Mouse (Mus musculus) left cerebral cortex, postnatal 4 days (tissue): ENCODE data around the gene Pou2f1. TPM values are rescaled to one million over a fixed set of nuclear protein-coding genes. Genes with fewer than 3 reads are reported as not detected.
"Not testable (repeated sequence)": the region's sequence is repeated elsewhere in the genome, so short reads cannot be mapped to it uniquely, and the experiment has no call there.

Experiments used
- DNase-seq: peaks from one replicate; pipeline ENCODE4 v3.0.0-alpha.2; 2022
- intact Hi-C: fragments of 180-260 bp; cut with DNase I; formaldehyde crosslinking; loops from one replicate; pipeline ENCODE4 v1.15.1; 2025
- total RNA-seq, 2 experiments: library from RNA; stranded (reverse); gene quantifications; 2 replicates each; pipeline ENCODE4 v1.2.3; 2021

The Pou2f1 gene
- total RNA-seq, 2 experiments from 2014 or later: 27.6 to 29.4 TPM

DNA sequence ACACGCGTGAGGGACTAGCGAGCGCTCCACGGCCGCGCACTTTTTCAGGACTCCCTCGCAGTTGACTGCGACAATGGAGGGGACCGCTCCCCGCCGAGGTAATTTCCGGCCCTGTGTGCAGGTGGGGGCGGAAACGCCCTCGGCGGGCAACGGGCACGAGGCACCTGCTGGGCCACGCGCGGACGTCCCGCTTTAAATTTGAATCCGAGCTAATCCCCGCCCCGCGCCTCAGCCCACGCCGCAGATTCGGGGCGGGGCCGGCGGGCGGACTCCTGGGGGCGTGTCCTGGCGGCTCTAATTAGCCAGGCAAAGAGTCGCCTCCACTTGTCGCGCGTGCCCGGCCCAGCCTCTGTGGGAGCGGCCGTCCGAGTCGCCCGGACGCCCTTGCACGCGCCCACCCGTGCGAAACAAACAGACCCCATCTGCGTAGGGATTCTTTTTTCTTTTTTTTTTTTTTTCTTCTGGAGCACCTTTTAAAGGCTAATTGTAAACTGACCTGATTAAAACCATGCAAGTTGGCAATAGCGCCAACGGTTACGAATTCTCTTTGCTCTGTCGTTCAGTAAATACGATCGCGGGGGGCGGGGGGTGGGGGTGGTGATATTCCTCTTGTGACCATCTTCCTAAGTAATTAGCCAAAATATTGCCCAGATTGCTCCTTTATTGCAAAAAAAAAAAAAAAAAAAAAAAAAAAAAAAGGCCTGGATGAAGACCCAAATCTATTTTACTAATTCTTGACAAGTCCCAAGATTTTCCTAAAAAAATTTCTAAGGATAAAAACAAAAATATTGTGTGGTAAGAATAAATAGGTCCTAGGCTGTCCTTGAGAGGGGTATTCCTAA is 924 bp upstream of the Pou2f1 start:
- DNase-seq: peak; percentile 97
- intact Hi-C loops: loop anchor here (5.0 kb wide), 2 partner anchors 149 to 226 kb away; no protein-coding TSS in a partner anchor

GRCm38 (mm10) chr1:166001904-166002489 is 481 bp downstream of the Pou2f1 start:
- peak; percentile 57 for DNase-seq
- intact Hi-C loops: loop anchor here (5.0 kb wide), 2 partner anchors 150 to 225 kb away; no protein-coding TSS in a partner anchor

DNA sequence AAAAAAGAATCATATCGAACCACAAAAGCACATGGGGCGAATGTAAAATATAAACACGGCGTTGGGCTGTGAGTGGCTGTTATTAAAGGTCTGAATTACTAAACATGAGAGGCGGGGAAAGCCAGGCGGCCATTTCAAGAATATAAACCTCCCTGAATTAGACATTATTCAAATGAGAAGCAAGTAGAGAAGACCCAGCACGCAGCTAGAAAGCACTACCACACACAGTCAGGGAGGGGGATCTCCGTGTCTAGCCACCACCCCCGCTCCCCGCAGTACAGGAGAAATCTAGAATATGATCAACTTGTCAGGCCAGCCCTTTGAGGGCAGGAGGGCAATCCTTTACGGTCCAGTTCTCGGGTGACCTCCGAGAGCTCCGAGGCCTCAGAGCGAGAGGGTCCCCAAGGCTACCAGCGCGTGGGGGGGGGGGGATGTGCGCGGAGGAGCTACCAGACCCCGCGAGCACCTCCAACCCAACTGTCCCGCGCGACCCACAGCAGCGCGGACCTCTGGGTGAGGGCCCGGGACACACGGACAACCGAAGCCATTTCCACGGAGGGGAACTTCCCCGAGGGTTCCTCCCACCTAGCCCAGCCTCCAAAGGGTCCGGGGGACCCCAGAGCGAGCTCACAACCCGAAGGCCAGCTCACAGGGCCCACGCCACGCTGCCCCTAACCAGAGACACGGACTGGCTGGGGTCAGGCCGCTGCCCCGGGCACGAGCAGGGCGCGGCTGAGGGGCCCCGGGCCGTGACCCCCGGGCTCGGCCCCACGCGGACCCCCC is 1.2 kb downstream of the Pou2f1 start:
- DNase-seq: peak; percentile 51
- intact Hi-C loops: loop anchor here (5.0 kb wide), 2 partner anchors 151 to 224 kb away; no protein-coding TSS in a partner anchor

- intact Hi-C loops: loop anchor here (5.0 kb wide), 2 partner anchors 152 to 223 kb away; no protein-coding TSS in a partner anchor
- no peak for DNase-seq
These were observed 1.8 kb downstream of the Pou2f1 start for GRCm38 (mm10) chr1:166000601-166001120.

DNA sequence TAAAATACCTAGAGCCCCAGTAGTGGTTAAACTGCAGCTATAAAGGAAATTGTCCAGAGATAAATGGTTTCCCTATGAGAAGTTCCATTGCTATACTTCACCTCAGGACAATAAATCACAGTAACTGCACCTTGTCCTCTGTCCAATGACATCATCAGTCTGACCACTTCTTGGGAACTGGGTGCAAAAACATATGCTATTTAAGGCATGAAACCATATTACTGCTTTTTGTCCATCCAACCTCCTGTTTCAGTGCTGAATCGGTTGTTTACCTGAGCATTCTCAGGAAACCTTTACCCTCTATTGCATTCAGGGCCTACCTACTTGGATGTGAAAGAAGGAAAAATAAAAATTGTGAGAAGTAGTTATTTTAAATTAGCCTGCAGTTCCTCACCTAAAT is 2.8 kb downstream of the Pou2f1 start:
- intact Hi-C loops: loop anchor here (5.0 kb wide), 2 partner anchors 153 to 222 kb away; no protein-coding TSS in a partner anchor
- DNase-seq: no peak

GRCm38 (mm10) chr1:165995661-165996055 is 6.8 kb downstream of the Pou2f1 start:
- intact Hi-C loops: no loop called here
- DNase-seq: no peak

- intact Hi-C loops: not testable (repeated sequence)
These were observed 7.3 kb downstream of the Pou2f1 start for GRCm38 (mm10) chr1:165995011-165995660.

DNA sequence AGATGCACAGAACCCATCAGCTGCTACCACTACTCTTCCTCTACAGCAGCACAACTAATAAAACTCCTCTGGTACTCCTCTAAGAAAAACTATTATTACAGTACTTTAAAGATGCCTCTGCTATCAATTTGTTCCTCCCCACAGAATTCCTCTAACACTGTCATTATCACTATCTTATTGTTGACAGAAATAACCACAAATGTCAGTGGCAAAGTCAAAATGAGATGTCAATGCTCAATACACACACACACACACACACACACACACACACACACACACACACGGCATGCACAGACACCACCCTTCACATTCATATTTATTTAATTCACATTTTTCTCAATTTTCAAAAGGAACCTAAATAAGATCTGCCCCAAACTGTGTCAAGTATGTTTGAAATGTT is 8.2 kb downstream of the Pou2f1 start:
- DNase-seq: no peak
- intact Hi-C loops: no loop called here

More at GRCm38 (mm10) chr1:165995011-165995660, 7.3 kb downstream of the Pou2f1 start:
- not testable (repeated sequence) for DNase-seq

DNA sequence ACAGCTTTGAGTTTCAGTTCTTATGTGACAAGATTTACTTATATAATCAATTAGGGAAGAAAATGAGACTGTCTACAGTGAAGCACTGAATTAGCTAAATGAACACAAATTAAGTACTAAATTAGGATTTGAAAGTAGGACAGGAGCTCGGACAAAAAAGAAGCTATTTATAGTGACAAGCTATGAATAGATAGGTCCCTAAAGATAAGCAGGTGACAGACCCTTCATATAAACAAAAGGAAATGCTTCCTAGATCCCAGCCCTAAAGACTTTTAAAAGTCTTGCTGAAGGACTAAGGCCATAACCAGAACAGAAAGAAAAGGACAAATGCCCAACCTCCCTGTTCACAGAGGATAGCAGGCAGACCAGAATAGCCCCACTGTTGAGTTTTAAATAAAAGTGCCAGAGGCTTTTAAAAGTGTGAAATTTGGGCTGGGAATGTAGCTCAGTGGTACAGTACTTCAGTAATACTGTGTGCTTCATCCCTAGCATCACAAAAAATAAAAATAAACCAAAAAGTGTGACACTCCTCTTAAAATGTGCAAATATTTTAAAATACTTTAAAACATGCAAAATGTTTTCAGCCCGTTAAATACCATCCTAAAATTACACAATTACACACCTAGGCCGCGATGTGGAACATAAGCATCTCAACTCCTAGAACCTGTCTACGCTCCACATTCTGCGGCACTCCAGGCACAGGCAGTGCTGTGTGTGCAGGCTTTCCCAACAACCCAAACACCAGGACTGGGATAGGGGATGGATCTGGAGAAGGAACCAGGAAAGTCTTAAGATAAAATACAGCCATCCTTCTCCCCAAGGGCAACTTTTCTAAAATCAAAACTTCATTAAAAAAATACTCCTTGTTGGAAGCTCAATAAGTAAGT is 9.0 kb downstream of the Pou2f1 start:
- intact Hi-C loops: no loop called here
- DNase-seq: no peak

- intact Hi-C loops: no loop called here
- DNase-seq: no peak
These were observed 13.9 kb downstream of the Pou2f1 start for GRCm38 (mm10) chr1:165988536-165988935.

GRCm38 (mm10) chr1:165988072-165988471 is 14.4 kb downstream of the Pou2f1 start:
- intact Hi-C loops: no loop called here
- no peak for DNase-seq

DNA sequence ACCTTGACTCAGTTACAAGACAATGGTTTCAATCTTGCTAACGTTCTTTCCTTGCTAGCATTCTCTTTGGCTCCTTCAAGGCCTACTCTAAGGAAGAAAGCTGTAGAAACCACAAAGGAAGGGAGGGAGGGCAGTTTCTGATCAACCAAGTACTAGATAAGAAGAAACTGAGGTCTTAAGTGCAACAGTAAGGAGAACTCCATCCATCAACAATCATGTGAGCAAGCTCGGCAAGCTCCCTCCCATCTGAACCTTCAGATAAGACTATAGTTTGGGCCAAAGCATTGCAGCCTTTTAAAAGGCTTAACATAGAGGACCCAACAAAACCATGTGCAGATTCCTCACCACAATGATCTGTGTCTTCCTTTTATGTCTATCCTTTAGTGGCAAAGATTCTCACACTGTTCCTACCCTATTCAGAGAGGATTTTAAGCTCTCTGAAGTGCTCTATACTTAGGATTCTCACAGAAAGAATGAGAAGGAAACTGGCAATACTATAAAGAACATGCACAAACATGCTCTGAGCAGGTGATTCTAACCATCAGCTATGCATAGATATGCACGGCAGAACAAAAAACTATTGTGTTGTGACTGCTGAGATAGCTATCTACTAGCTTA is 16.6 kb downstream of the Pou2f1 start:
- no peak for DNase-seq
- intact Hi-C loops: no loop called here

GRCm38 (mm10) chr1:165985186-165985585 is 17.3 kb downstream of the Pou2f1 start:
- intact Hi-C loops: no loop called here
- DNase-seq: no peak

GRCm38 (mm10) chr1:165976672-165977448 is 25.6 kb downstream of the Pou2f1 start:
- intact Hi-C loops: no loop called here

DNA sequence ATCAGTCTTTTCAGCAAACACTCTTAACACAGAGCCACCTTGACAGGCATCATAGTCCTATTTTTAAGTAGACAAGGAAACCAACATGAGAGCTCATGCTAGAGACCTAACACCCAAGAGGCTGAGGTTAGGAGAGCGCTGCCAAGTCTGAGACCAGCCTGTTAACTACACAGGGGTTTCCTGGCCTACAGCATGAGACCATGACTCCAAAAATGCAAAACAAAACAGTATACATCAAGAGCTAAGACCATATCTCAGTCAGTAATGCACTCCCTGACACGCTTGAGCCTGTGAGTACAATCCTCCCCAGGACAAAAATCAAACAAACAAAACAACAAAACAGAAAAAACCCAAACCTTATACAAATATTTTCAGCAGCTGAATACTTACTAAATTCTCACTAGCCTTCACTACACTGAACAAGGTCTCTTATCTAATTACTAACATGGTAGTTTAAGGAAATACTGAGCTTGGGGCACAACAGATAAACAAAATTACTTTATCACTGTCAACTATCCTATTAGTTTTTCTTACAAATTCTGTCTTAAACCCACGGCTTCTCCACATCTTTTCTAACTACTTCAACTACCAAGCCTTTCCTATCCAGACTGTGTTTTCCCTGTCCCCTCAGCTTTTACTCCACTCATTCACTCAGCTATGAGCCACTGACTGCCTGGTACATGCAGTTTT is 33.3 kb downstream of the Pou2f1 start:
- intact Hi-C loops: loop anchor here (5.0 to 10.0 kb wide), 2 partner anchors 114 to 192 kb away; no protein-coding TSS in a partner anchor
- no peak for DNase-seq

More at GRCm38 (mm10) chr1:165976672-165977448, 25.6 kb downstream of the Pou2f1 start:
- peak; percentile 14 for DNase-seq

GRCm38 (mm10) chr1:165967027-165967654 is 35.3 kb downstream of the Pou2f1 start:
- peak; percentile 46 for DNase-seq
- intact Hi-C loops: loop anchor here (5.0 to 10.0 kb wide), 2 partner anchors 112 to 190 kb away; no protein-coding TSS in a partner anchor
